Mouse (Mus musculus): ENCODE measurements around the gene Acad9. TPM values are rescaled to one million over a fixed set of nuclear protein-coding genes. Genes with fewer than 3 reads are reported as not detected.
"Not testable (repeated sequence)": the region's sequence is repeated elsewhere in the genome, so short reads cannot be mapped to it uniquely, and the experiment has no call there.

Gene Acad9
- polyA plus RNA-seq, 1 experiment from 2014 or later: 106 TPM

DNA sequence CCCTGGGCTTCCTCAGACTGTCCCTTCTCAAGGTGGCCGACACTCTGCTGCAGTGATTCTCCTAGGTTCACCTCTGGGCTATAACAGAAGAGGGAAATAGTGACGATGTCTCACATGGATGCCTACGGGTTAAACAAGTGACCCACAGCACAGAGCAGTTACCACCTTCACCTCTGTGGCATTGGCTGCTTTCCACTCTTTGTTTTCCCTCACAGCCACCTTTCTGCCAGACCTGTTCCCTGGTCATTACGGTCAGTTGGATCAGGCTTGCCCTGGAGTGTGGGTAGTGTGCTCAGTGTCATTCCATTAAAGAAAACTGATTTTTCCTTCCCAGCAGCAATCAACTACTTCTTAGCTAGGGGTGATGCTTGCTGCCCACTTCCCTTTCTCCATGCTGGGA is 17.1 kb downstream of the Acad9 start:
- no peak for ATAC-seq
- H3K36me3 ChIP-seq (ENCODE audit: control insufficient read depth, insufficient read depth): peaks cover 47% of the 10 kb centered on the region
- no peaks in the 10 kb centered on the region for H3K27me3 ChIP-seq (replicated peaks; ENCODE audit: control insufficient read depth, insufficient read depth, low read length)
- H3K4me3 ChIP-seq (replicated peaks; ENCODE audit: low read length): no peak overlapping the region
- H3K9me3 ChIP-seq (ENCODE audit: control insufficient read depth, low read length): no peaks in the 10 kb centered on the region
- H3K4me1 ChIP-seq (replicated peaks; ENCODE audit: control insufficient read depth, insufficient read depth, low read length): no peaks in the 10 kb centered on the region
- no peak overlapping the region for H3K27ac ChIP-seq (ENCODE audit: low read length)
- 95% methylated on average over 4 of the region's 4 CpGs for WGBS
- no peak overlapping the region for H3K9ac ChIP-seq (replicated peaks; ENCODE audit: low read depth, low read length)
- no peak overlapping the region for H3K4me2 ChIP-seq (ENCODE audit: low read length)

DNA sequence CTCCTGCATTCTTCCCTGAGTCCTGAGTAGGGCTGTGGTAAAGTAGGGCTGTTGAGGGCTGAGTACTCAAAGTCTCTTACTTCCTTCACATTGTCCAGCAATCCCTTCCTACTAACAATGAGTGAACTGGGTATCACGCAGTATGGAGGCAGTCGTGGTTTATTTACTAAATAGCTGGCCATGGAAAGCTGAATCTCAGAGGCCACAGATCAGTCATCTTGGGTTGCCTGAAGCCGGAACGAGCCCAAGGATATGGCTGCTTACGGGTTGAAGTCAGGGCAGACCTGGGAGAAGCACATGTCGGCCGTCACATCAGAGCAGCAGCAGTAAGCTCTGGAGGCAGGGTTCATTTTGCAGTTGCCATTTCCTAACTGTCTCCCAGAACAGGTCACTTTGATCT is 17.6 kb downstream of the Acad9 start:
- H3K9ac ChIP-seq (replicated peaks; ENCODE audit: low read depth, low read length): no peak overlapping the region
- no peaks in the 10 kb centered on the region for H3K9me3 ChIP-seq (ENCODE audit: control insufficient read depth, low read length)
- ATAC-seq: no peak
- H3K4me2 ChIP-seq (ENCODE audit: low read length): no peak overlapping the region
- H3K4me1 ChIP-seq (replicated peaks; ENCODE audit: control insufficient read depth, insufficient read depth, low read length): no peaks in the 10 kb centered on the region
- H3K27me3 ChIP-seq (replicated peaks; ENCODE audit: control insufficient read depth, insufficient read depth, low read length): no peaks in the 10 kb centered on the region
- peaks cover 46% of the 10 kb centered on the region for H3K36me3 ChIP-seq (ENCODE audit: control insufficient read depth, insufficient read depth)
- no peak overlapping the region for H3K4me3 ChIP-seq (replicated peaks; ENCODE audit: low read length)
- no peak overlapping the region for H3K27ac ChIP-seq (ENCODE audit: low read length)
- WGBS: 93% methylated on average over 7 of the region's 7 CpGs

DNA sequence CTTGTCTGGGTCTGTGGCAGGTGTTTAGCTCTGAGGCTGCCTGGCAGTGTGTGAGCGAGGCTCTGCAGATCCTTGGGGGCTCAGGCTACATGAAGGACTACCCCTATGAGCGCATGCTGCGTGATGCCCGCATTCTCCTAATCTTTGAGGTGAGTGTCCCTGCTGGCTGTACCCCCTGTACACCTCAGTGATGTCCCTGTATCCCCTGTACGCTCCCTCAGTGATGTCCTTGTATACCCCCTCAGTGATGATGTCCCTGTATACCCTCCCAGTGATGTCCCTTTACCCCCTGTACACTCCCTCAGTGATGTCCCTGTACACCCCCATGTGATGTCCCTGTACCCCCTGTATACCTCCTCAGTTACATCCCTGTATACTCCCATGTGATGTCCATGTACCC is 19.6 kb downstream of the Acad9 start:
- ATAC-seq: no peak
- no peaks in the 10 kb centered on the region for H3K9me3 ChIP-seq (ENCODE audit: control insufficient read depth, low read length)
- WGBS: 98% methylated on average over 5 of the region's 5 CpGs

DNA sequence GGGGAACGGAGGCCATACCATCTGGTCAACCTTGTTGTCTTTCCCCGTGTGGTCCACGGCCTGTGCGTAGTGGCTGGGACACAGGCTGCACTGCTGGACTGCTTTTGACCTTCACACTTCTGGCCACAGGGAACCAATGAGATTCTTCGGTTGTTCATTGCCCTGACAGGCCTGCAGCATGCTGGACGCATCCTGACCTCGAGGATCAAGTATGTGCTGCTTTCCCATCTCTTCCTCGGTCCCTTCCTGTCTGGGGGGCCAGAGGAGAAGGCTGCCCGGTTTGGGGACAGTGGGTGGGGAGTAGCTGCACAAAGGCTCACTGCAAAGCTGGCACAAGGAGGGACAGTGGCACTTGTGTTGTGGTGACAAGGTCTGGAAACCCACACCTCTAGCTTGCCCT is 21.8 kb downstream of the Acad9 start:
- H3K9me3 ChIP-seq (ENCODE audit: control insufficient read depth, low read length): no peaks in the 10 kb centered on the region
- H3K4me3 ChIP-seq (replicated peaks; ENCODE audit: low read length): no peak overlapping the region
- H3K9ac ChIP-seq (replicated peaks; ENCODE audit: low read depth, low read length): no peak overlapping the region
- WGBS: 96% methylated on average over 9 of the region's 9 CpGs
- H3K4me2 ChIP-seq (ENCODE audit: low read length): no peak overlapping the region
- peaks cover 41% of the 10 kb centered on the region for H3K36me3 ChIP-seq (ENCODE audit: control insufficient read depth, insufficient read depth)
- ATAC-seq: no peak
- H3K4me1 ChIP-seq (replicated peaks; ENCODE audit: control insufficient read depth, insufficient read depth, low read length): no peaks in the 10 kb centered on the region
- no peak overlapping the region for H3K27ac ChIP-seq (ENCODE audit: low read length)
- no peaks in the 10 kb centered on the region for H3K27me3 ChIP-seq (replicated peaks; ENCODE audit: control insufficient read depth, insufficient read depth, low read length)

More for the DNA sequence above, 19.6 kb downstream of the Acad9 start:
- Histone ChIP-seq H3K4me1 (replicated peaks; ENCODE audit: control insufficient read depth, insufficient read depth, low read length) (no peaks in the 10 kb centered on the region), H3K4me3 (replicated peaks; ENCODE audit: low read length) (no peak overlapping the region), H3K9ac (replicated peaks; ENCODE audit: low read depth, low read length) (no peak overlapping the region), H3K4me2 (ENCODE audit: low read length) (no peak overlapping the region), H3K27me3 (replicated peaks; ENCODE audit: control insufficient read depth, insufficient read depth, low read length) (no peaks in the 10 kb centered on the region), H3K27ac (ENCODE audit: low read length) (no peak overlapping the region), H3K36me3 (ENCODE audit: control insufficient read depth, insufficient read depth) (peaks cover 47% of the 10 kb centered on the region)

DNA sequence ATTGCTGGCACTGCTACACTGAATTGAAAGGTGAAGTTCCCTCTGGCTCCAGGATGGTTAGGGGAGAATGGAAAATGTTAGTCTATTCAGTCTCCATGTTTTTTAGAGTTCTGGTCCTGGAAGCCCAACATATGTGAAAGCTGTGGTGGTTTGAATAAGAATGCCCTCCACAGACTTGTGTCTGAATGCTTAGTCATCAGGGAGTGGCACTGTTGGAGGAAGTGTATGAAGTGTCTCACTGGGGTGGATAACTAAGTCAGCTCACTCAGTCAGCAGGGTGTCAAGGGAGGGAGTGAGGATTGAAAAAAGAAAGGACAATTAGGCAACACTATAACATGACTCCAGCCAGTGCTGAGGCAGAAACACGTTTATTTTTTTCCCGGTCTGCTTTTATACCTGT is 29.6 kb downstream of the Acad9 start:
- no peaks in the 10 kb centered on the region for H3K4me1 ChIP-seq (replicated peaks; ENCODE audit: control insufficient read depth, insufficient read depth, low read length)
- WGBS: 83% methylated on average over 2 of the region's 2 CpGs
- H3K4me2 ChIP-seq (ENCODE audit: low read length): no peak overlapping the region
- no peak overlapping the region for H3K9ac ChIP-seq (replicated peaks; ENCODE audit: low read depth, low read length)
- H3K36me3 ChIP-seq (ENCODE audit: control insufficient read depth, insufficient read depth): peaks cover 5% of the 10 kb centered on the region; the same call in 1 of the 2 replicates
- ATAC-seq: no peak
- H3K27me3 ChIP-seq (replicated peaks; ENCODE audit: control insufficient read depth, insufficient read depth, low read length): no peaks in the 10 kb centered on the region
- no peaks in the 10 kb centered on the region for H3K9me3 ChIP-seq (ENCODE audit: control insufficient read depth, low read length)
- H3K27ac ChIP-seq (ENCODE audit: low read length): no peak overlapping the region
- H3K4me3 ChIP-seq (replicated peaks; ENCODE audit: low read length): no peak overlapping the region

DNA sequence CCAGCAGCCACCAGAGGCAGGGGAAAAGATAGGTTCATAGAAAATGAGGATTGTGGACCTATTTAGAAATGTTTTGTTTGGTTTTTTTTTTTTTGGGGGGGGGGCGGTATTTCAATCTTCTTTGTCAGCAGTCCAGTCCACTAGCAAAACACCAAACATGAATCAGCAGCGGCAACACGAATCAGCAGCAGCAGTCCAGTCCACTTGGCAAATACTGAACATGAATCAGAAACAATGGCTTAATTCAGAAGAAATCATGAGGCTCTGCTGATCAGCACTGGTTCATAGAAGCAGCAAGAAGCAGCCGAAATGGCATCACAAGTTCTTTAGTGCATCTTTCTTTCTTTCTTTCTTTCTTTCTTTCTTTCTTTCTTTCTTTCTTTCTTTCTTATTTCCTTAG is 50.3 kb downstream of the Acad9 start:
- ATAC-seq: no peak

DNA sequence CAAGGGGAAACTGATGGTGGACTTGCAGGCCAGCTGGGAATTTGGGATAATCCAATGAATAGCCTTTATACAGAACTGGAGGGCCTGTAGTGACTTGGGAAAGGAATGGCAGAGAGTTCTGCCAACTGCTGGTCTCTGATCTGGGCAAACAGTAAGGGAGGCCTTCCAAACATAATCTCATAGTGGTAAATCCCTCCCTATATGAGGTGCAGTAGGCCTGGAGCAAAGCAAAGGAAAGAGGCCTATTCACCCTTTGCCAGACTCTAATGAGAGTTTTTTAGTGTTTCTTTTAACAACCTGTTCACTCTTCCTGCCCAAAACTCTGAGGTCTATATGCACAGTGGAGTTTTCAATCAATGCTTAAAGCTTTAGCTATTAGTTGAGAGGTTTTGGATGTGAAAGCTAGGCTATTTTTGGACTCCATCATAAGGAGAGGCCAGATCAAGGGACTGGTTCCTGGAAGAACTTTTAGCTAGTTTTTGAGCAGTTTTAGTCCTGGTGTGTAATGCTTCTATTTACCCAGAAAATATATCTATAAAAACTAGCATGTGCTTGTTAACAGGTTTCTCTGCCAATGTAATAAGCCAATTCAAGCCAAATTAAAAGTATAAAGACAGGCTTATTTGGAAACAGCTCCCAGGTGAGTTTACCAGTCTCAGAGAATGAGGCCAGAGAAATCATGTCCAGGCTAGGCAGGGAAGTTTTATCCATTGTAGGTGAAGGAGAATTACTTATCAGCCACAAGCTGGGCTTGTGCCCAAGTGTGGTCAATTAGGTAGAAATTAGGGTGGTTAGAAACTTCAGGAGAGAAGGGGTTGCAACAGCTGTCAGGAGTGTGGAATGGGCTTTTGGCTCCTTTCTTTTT is 54.1 kb downstream of the Acad9 start:
- peak; percentile 89 for ATAC-seq
- H3K36me3 ChIP-seq (ENCODE audit: control insufficient read depth, insufficient read depth): no peaks in the 10 kb centered on the region
- H3K9ac ChIP-seq (replicated peaks; ENCODE audit: low read depth, low read length): no peak overlapping the region
- H3K27ac ChIP-seq (ENCODE audit: low read length): no peak overlapping the region
- H3K27me3 ChIP-seq (replicated peaks; ENCODE audit: control insufficient read depth, insufficient read depth, low read length): no peaks in the 10 kb centered on the region
- H3K4me1 ChIP-seq (replicated peaks; ENCODE audit: control insufficient read depth, insufficient read depth, low read length): no peaks in the 10 kb centered on the region; the same call in 1 of the 2 replicates
- H3K4me3 ChIP-seq (replicated peaks; ENCODE audit: low read length): no peak overlapping the region
- H3K4me2 ChIP-seq (ENCODE audit: low read length): no peak overlapping the region
- H3K9me3 ChIP-seq (ENCODE audit: control insufficient read depth, low read length): no peaks in the 10 kb centered on the region

More for the DNA sequence above, 50.3 kb downstream of the Acad9 start:
- Histone ChIP-seq H3K27ac (ENCODE audit: low read length) (no peak overlapping the region), H3K4me1 (replicated peaks; ENCODE audit: control insufficient read depth, insufficient read depth, low read length) (no peaks in the 10 kb centered on the region; the same call in 1 of the 2 replicates), H3K36me3 (ENCODE audit: control insufficient read depth, insufficient read depth) (no peaks in the 10 kb centered on the region), H3K9ac (replicated peaks; ENCODE audit: low read depth, low read length) (no peak overlapping the region), H3K4me3 (replicated peaks; ENCODE audit: low read length) (no peak overlapping the region), H3K9me3 (ENCODE audit: control insufficient read depth, low read length) (no peaks in the 10 kb centered on the region), H3K27me3 (replicated peaks; ENCODE audit: control insufficient read depth, insufficient read depth, low read length) (no peaks in the 10 kb centered on the region), H3K4me2 (ENCODE audit: low read length) (no peak overlapping the region)
- 63% methylated on average over 4 of the region's 4 CpGs for WGBS

DNA sequence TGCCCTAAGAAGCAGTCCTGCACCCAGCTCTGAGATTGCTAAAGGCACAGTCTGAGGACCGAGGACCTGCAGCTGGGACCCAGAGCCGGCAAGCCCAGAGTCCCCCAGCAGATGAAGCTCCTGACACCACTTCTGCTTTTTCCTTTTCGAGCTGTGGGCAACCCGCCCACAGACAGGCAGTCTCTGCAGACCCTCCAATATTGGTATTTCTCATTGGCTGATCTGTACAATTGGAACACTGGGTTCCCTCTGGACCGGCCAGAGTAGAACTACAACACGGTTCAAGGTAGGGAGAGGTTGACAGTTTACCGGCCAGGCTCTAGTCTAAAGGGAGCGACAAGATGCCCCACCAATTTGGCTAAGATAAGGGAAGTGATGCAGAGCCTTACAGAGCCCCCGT is 60.4 kb downstream of the Acad9 start:
- H3K9me3 ChIP-seq (ENCODE audit: control insufficient read depth, low read length); H3K36me3 ChIP-seq (ENCODE audit: control insufficient read depth, insufficient read depth); H3K27ac ChIP-seq (ENCODE audit: low read length); H3K9ac ChIP-seq (replicated peaks; ENCODE audit: low read depth, low read length); H3K27me3 ChIP-seq (replicated peaks; ENCODE audit: control insufficient read depth, insufficient read depth, low read length); H3K4me2 ChIP-seq (ENCODE audit: low read length); H3K4me1 ChIP-seq (replicated peaks; ENCODE audit: control insufficient read depth, insufficient read depth, low read length); H3K4me3 ChIP-seq (replicated peaks; ENCODE audit: low read length); ATAC-seq: not testable (repeated sequence)
- WGBS: 96% methylated on average over 9 of the region's 9 CpGs

DNA sequence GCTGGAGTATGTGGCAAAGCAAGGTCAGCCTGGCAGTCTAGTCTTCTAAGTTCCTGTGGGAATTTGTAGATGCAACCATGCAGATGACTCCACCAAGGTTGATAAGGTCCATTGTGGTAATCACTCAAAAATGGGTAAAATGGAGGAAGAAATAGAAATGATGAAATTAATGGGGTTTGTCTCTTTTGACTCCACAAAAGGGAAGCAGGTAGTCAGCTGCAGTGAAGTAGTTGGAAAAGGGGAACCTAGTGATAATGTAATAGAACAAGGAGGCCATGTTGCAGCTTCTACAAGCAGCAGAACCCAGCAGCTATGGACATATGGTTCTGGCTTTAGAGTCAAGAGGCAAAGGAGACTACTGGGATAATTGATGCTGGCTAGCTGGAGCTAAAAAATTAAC is 70.4 kb downstream of the Acad9 start:
- no peak overlapping the region for H3K4me3 ChIP-seq (replicated peaks; ENCODE audit: low read length)
- no peak for ATAC-seq
- no peak overlapping the region for H3K4me2 ChIP-seq (ENCODE audit: low read length)
- no peaks in the 10 kb centered on the region for H3K36me3 ChIP-seq (ENCODE audit: control insufficient read depth, insufficient read depth)
- no peak overlapping the region for H3K9ac ChIP-seq (replicated peaks; ENCODE audit: low read depth, low read length)
- H3K27me3 ChIP-seq (replicated peaks; ENCODE audit: control insufficient read depth, insufficient read depth, low read length): no peaks in the 10 kb centered on the region
- H3K9me3 ChIP-seq (ENCODE audit: control insufficient read depth, low read length): no peaks in the 10 kb centered on the region
- no peaks in the 10 kb centered on the region for H3K4me1 ChIP-seq (replicated peaks; ENCODE audit: control insufficient read depth, insufficient read depth, low read length)
- no peak overlapping the region for H3K27ac ChIP-seq (ENCODE audit: low read length)

DNA sequence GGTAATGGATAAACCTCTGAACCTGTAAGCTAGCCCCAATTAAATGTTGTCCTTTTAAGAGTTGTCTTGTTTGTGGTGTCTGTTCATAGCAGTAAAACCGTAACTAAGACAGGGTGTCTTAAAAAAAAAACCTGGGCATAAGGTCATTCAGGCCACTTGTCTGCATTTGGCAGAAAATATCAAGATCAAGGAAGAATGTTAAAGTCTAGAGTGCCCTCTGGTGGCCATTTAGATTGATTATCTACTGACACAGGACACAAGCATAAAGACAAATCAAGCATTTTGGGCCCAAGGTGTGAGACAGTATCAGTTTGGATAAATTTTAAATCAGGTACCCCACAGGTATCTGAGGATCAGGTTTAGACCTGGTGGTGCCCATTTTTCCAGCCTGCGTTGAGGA is 71.8 kb downstream of the Acad9 start:
- Histone ChIP-seq H3K36me3 (ENCODE audit: control insufficient read depth, insufficient read depth) (no peaks in the 10 kb centered on the region), H3K9ac (replicated peaks; ENCODE audit: low read depth, low read length) (no peak overlapping the region), H3K4me1 (replicated peaks; ENCODE audit: control insufficient read depth, insufficient read depth, low read length) (no peaks in the 10 kb centered on the region), H3K9me3 (ENCODE audit: control insufficient read depth, low read length) (no peaks in the 10 kb centered on the region), H3K4me2 (ENCODE audit: low read length) (no peak overlapping the region), H3K4me3 (replicated peaks; ENCODE audit: low read length) (no peak overlapping the region), H3K27me3 (replicated peaks; ENCODE audit: control insufficient read depth, insufficient read depth, low read length) (no peaks in the 10 kb centered on the region), H3K27ac (ENCODE audit: low read length) (no peak overlapping the region)
- no peak for ATAC-seq
- WGBS: 38% methylated on average over 2 of the region's 2 CpGs

Measured in forebrain, embryonic 16.5 days (tissue).